Mouse (Mus musculus) heart, postnatal 36 days (tissue): ENCODE data around the gene Tmem266. TPM values are rescaled to one million over a fixed set of nuclear protein-coding genes. Genes with fewer than 3 reads are reported as not detected.

Experiments
- DNase-seq, 2 experiments: peaks; one replicate each; pipeline ENCODE4 v3.0.0; 2021 to 2022
- intact Hi-C: fragments of 180-260 bp; cut with DNase I; formaldehyde crosslinking; loops from one replicate; pipeline ENCODE4 v1.15.1; 2025
- total RNA-seq, 2 experiments: library from RNA; stranded (reverse); gene quantifications; 2 replicates each; pipeline ENCODE4 v1.2.3; 2021

Gene Tmem266
- total RNA-seq, 2 experiments from 2014 or later = 1.8 to 2.4 TPM

- intact Hi-C loops = loop anchor here (10.0 kb wide), 1 partner anchor 216 kb away; no protein-coding TSS in a partner anchor
- DNase-seq = no peak
Observed at GRCm38 (mm10) chr9:55328151-55328918, 1.6 kb downstream of the Tmem266 start.

GRCm38 (mm10) chr9:55329401-55329800, 2.7 kb downstream of the Tmem266 start:
- intact Hi-C loops = loop anchor here (10.0 kb wide), 1 partner anchor 215 kb away; no protein-coding TSS in a partner anchor

DNA sequence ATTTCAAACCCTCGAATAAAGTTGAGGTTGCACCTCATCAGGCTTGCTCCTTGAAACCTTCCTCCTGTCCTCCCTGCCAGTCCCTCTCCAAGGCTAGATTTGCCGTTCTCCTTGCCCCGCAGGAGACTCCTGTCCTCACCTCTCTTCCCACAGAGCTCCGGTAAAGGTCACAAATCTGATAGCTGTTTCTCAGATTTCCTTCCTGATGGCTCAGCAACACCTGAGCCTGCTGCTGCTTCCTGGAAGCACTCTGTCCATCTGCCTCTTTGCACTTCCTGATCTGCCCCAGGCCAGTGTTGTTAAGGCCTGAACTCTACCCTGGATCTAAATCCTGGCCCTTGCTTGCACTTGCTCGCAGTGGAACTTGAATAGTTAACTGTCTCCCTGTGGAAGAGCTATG, 5.8 kb downstream of the Tmem266 start:
- intact Hi-C loops = no loop called here
- DNase-seq = no peak

More at GRCm38 (mm10) chr9:55329401-55329800, 2.7 kb downstream of the Tmem266 start:
- no peak for DNase-seq

DNA sequence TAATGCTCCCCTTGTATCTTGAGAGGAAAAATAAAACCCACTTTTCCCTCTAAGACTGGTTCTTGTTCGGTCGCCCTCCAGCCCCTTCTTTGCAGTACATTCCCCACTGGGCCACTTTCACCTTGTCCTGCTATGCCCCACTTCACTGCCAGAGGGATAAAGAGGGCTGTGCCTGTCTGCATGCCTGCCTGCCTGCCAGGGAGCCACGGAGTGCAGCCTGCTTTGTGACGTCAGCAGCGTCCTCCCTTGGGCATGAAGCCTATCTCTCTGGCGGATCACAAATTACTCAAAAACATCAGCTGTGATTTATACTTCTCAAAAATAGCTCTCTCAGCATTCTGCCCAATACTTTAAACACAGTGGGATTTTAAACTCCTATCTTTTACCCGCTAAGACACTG, 6.2 kb downstream of the Tmem266 start:
- peak in 1 of 2 experiments; percentile 3 for DNase-seq
- intact Hi-C loops = no loop called here

DNA sequence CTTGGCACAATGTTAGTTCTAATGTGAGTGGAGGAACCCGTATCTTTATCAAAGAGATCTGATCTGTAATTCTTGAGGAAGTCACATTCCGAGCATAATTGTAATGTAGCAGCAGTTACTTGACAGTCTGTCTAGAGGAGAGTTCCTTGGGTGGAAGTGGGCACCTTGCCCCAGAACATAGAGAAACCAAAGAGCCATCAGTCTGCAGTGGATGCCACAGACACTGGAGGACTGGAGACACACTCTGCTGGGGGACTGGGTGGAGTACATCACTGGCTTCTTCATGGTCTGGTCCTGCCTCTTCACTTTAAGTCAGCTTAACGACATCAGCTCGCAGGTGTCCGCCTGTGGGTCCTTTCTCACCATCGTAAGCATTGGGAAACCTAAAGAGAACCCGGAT, 17.5 kb downstream of the Tmem266 start:
- DNase-seq = no peak

DNA sequence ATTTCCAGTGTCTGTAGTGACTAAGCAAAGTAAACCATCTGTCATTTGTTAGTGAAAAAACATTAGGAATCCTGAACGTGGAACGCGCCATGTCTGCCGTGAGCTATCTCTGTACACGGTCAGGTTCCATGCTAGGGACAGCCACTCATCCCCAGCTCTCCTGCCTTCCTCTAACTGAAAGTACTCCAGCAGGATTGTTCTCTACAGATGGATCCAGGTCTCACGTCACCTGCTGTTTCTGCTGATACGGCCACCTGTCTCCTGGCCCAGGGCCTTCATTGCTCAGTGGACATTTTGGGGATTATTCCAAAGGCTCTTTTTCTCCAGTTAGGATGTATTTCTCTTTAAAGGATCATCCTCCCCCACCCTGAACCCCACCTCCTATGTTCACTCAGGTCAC, 18.6 kb downstream of the Tmem266 start:
- DNase-seq = no peak

More for the DNA sequence above, 17.5 kb downstream of the Tmem266 start:
- intact Hi-C loops = no loop called here

DNA sequence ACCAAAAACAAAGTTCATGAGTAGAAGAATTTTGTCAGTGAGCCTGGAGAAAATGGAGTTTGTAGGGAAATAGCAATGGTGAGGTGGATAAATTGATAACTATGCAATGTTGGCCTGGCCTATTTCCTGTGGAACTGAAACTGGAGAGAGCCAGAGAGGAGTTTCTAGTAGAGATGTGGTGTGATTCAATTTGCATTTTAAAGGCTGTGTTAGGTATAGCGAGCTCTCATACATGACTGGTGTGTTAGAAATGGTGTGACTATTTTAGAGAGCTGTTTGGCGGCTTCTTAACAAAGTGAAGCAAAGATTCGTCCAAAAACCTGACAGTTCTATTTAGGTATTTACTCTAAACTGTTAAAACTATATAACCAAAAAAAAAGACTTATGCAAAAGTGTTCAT, 22.0 kb downstream of the Tmem266 start:
- intact Hi-C loops = no loop called here
- DNase-seq = no peak

More for the DNA sequence above, 18.6 kb downstream of the Tmem266 start:
- intact Hi-C loops = no loop called here

GRCm38 (mm10) chr9:55354686-55355085, 28.0 kb downstream of the Tmem266 start:
- DNase-seq = no peak
- intact Hi-C loops = no loop called here

- DNase-seq = no peak
- intact Hi-C loops = no loop called here
Observed at GRCm38 (mm10) chr9:55355270-55355834, 28.6 kb downstream of the Tmem266 start.

DNA sequence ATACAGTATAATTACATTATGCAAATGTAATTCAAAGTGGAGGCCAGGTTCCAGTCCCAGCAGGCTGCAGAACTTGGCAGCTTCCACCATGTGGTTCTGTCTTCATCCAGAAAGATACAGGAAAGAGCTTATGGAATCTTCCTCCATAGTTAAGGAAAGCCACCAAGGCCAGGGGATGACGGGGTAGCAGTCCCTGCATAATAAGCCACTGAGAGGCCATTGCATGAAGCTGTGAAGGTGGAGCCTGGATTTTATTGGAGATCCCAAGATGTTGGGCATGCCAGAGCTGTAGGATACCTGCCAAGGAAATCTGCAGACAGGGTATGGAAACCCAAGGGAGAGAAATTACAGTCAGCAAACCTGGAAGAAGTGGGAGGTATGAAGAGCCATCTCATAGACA, 30.5 kb downstream of the Tmem266 start:
- intact Hi-C loops = no loop called here
- DNase-seq = no peak

DNA sequence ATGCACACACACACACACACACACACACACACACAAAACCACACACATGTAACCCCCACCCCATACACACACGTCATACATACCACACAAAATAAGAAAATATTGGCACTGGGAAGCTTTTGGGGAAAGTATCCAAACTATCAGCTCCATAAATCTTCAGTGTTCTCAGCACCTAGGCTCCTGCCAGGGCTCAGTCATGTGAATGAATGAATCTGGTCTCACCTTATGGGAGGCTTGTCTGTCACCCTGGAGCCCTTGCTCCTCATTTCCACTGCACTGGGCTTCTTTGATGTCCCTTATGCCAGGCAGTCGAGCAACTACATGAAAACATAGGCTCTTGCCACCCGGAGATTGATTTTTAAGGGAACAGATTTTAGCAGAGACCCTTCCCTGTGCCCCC, 33.7 kb downstream of the Tmem266 start:
- intact Hi-C loops = no loop called here
- DNase-seq = no peak

DNA sequence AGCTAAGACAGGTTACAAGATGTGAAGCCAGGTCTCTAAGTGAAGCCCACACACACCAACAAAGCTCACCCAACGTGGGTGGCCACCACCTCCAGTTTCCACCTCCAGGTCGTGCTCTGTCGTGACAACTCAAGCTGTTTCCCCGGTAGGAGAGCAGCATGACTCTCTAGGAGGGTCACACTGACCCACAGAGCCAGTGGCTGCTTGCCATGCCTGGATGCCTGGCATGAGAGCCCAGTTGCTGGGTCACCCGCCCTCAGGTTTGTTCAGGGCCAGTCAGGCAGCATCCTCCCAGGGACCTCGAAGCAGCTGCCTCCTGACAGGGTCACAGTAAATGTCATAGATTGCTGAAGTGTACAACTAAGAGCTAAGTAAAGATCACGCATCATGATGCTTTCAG, 34.1 kb downstream of the Tmem266 start:
- intact Hi-C loops = no loop called here
- DNase-seq = no peak

DNA sequence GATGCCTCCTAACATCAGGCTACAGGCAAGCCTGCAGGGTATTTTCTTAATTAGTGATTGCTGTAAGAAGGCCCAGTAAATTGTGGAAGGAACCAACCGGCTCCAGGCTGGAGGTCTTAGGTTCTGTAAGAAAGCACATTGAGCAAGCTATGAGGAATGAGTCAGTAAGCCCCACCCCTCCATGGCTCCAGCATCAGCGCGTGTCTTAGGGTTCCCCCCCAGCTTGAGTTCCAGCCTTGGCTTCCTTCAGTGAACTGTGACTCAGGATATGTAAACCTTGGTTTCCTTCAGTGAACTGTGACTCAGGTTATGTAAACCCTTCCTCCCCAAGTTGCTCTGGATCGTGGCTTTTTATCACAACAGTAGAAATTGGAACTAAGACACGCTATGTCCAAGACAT, 35.3 kb downstream of the Tmem266 start:
- no peak for DNase-seq
- intact Hi-C loops = no loop called here

- DNase-seq = no peak
- intact Hi-C loops = no loop called here
Observed at GRCm38 (mm10) chr9:55363707-55364106, 37.0 kb downstream of the Tmem266 start.

DNA sequence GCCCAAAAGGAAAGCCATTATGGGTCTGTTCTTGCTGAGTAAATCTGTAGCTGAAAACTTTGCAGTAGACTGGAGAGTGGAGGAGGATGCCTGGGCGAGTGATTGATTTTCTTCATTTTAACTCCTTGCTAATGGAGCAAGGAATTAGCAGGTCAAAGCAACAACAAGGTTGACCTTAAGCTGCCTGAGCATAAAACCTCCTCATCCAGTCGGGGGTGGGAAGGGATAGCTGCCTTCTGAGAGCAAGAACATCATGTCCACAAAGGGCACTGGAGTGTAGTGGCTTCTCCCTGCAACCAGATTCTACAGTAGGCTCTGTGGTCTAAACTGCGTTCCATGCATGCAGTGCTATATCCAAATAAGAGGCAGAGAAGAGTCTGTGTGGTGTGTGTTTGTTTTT, 41.3 kb downstream of the Tmem266 start:
- DNase-seq = no peak
- intact Hi-C loops = no loop called here

GRCm38 (mm10) chr9:55371908-55372307, 45.2 kb downstream of the Tmem266 start:
- DNase-seq = no peak
- intact Hi-C loops = no loop called here

DNA sequence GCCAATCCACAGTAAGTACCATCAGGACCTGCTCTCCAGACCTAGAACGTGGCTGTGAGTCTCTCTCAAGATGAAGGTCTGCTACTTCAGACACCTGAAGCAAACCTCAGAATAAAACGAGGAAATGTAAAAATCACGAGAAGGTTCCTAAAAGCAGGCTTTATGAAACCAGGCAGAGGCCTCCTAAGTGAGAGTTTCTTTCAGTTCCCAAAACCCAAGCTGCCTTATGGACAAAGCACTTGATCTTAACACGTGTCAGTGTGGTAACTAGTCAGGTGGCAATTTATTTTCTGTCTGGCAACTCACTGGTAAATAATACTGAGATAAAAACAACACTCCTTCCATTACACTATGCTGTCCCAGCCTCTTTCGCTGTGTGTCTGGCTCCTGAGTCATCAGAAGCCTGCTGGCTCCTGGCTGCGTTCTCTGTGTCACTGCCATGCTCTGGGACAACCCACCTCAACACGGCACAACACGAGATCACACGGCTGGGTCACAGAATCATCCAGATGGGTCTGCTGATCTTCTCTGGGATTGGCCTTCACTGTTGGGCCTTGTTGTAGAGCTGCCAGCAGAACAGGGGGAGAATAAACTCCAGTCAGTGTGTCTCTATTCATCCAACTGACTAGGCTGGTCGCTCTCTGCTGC, 51.0 kb downstream of the Tmem266 start:
- intact Hi-C loops = no loop called here
- DNase-seq = no peak

GRCm38 (mm10) chr9:55381456-55381855, 54.7 kb downstream of the Tmem266 start:
- no peak for DNase-seq
- intact Hi-C loops = no loop called here

DNA sequence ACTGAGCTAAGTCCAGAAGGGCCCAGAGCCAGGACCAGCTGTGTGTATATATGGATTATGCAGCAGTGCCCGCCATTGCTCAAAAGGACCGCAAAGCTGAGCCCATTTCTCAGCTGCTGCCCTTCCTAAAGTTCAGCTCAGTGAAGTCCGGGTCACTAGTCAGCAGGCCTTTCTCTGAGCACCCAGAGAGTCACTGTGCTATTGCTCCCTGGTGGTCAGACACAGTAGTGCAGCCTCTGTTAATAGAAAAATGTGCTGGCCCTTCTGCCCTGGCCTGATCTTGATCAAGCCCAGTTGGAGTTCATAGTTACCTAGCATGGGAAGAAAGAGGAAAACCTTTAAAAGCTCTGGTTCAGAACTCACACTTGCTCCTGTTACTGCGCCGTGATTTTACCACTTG, 55.7 kb downstream of the Tmem266 start:
- intact Hi-C loops = no loop called here
- DNase-seq = peak in 1 of 2 experiments; percentile 40

DNA sequence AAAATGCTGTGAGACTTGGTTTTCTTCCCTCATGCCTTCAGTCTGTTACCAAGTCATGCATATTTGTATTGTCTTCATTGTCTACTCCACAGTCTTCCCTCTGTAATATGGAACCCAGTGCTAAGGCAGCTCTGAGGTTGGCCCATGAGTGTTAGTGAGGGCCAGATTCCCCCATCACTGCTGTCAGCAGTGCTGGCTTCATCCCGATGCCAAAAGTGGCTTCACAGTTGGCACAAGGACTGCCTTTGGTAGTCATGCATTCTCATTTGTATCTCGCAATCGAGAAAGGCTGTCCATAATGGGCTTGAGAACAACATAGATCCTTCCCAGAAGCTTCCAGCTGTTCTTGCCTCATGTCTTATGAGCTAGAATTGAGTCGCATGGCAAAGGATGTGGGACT, 59.4 kb downstream of the Tmem266 start:
- intact Hi-C loops = no loop called here
- DNase-seq = no peak

GRCm38 (mm10) chr9:55387862-55388505, 61.3 kb downstream of the Tmem266 start:
- DNase-seq = no peak
- intact Hi-C loops = no loop called here
